Mouse (Mus musculus): ENCODE data around the gene Cdh18.
"Not testable (repeated sequence)": the region's sequence is repeated elsewhere in the genome, so short reads cannot be mapped to it uniquely, and the experiment has no call there.

Cdh18 gene

GRCm38 (mm10) chr15:22898208-22898607, 349.4 kb downstream of the Cdh18 start:
- in situ Hi-C loops (cut with MboI; ENCODE audit: low pct_unique_long_range_greater_than_20kb in 1 of 2, low sequenced_read_pairs in 2 of 2, unreplicated experiment in 1 of 2) = no loop called here

GRCm38 (mm10) chr15:22914444-22914843, 365.6 kb downstream of the Cdh18 start:
- in situ Hi-C loops (cut with MboI; ENCODE audit: low pct_unique_long_range_greater_than_20kb in 1 of 2, low sequenced_read_pairs in 2 of 2, unreplicated experiment in 1 of 2) = no loop called here

GRCm38 (mm10) chr15:22934293-22934692, 385.5 kb downstream of the Cdh18 start:
- in situ Hi-C loops (cut with MboI; ENCODE audit: low pct_unique_long_range_greater_than_20kb in 1 of 2, low sequenced_read_pairs in 2 of 2, unreplicated experiment in 1 of 2) = no loop called here

DNA sequence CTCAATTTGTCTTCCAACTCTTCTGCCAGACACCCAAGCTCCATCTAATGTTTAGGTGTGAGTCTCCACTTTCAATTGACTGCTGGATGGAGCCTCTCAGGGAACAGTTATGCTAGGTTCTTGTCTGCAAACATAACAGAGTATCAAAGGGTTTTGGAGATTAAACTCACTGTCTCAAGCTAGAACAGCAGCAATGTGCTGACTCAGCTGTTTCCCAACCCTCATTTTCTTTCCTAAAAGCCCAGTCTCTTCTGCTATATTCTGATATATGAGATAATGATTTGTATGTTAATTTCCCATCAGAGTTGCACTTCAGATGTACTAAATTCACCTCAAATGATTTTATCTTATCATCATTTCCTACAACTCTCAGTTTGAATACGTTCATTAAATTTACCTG, 398.4 kb downstream of the Cdh18 start:
- in situ Hi-C loops (cut with MboI; ENCODE audit: low pct_unique_long_range_greater_than_20kb in 1 of 2, low sequenced_read_pairs in 2 of 2, unreplicated experiment in 1 of 2) = no loop called here

DNA sequence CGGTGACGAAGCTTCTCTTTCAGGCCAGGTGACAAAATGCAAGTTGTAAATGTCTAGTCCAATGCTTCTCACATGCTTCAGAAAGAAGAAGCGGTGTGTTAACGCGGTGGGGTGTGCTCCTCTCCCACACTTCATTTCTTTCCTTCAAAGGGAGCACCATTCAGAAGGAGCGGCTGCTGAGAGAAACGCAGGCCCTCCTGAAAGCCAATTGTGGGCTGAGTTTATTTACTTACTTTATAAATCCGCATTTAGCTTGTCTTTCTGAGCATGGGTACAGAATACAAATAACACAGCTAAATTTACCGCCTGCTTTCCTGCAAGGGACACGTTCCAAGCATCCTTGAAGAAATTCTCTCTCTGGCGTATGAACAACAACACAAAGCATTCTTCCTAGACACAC, 420.6 kb downstream of the Cdh18 start:
- in situ Hi-C loops (cut with MboI; ENCODE audit: low pct_unique_long_range_greater_than_20kb in 1 of 2, low sequenced_read_pairs in 2 of 2, unreplicated experiment in 1 of 2) = no loop called here

- in situ Hi-C loops (cut with MboI; ENCODE audit: low pct_unique_long_range_greater_than_20kb in 1 of 2, low sequenced_read_pairs in 2 of 2, unreplicated experiment in 1 of 2) = no loop called here
Observed at GRCm38 (mm10) chr15:22980136-22980535, 431.3 kb downstream of the Cdh18 start.

- in situ Hi-C loops (cut with MboI; ENCODE audit: low pct_unique_long_range_greater_than_20kb in 1 of 2, low sequenced_read_pairs in 2 of 2, unreplicated experiment in 1 of 2) = no loop called here
Observed at GRCm38 (mm10) chr15:22984647-22985046, 435.8 kb downstream of the Cdh18 start.

GRCm38 (mm10) chr15:23016680-23017079, 467.9 kb downstream of the Cdh18 start:
- in situ Hi-C loops (cut with MboI; ENCODE audit: low pct_unique_long_range_greater_than_20kb in 1 of 2, low sequenced_read_pairs in 2 of 2, unreplicated experiment in 1 of 2) = no loop called here

DNA sequence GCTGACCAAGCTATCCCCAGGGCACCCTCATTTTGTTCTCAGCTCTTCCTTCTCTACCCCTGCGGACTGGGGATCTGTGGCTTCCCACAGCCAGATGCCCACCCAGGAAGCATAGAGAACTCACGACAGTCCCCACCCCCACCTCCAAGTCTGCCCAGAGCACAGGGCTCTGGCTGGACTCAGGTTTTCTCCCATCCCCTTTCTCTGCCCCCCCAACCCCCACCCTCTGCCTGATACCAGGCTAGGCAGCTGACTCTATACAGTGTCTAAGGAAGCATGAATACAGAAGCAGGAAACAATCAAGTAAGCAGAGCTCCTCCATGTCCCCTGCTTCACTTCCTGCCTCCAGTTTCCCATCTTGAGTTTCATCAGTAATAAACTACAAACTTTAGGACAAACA, 472.3 kb downstream of the Cdh18 start:
- in situ Hi-C loops (cut with MboI; ENCODE audit: low pct_unique_long_range_greater_than_20kb in 1 of 2, low sequenced_read_pairs in 2 of 2, unreplicated experiment in 1 of 2) = no loop called here

DNA sequence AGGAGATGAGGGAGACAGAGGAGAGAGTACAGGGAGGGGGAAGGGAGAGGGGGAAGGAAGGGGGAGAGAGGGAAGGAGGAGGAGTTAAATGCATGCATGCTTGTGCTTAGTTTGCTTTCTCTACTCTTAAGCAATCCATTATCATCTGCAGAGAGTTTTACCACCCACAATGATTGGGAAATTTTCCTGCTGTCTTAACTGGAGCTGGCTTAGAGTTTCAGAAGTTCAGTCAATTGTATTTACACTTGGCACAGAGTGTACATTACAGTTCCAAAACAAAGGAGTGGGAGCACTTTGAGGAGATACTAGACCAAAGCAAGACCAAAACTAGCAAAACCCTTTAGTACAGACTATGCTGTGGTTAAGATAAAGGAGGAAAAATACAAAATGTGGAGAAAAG, 473.8 kb downstream of the Cdh18 start:
- in situ Hi-C loops (cut with MboI; ENCODE audit: low pct_unique_long_range_greater_than_20kb in 1 of 2, low sequenced_read_pairs in 2 of 2, unreplicated experiment in 1 of 2) = no loop called here

GRCm38 (mm10) chr15:23035551-23036207, 486.9 kb downstream of the Cdh18 start:
- in situ Hi-C loops (cut with MboI; ENCODE audit: low pct_unique_long_range_greater_than_20kb in 1 of 2, low sequenced_read_pairs in 2 of 2, unreplicated experiment in 1 of 2) = no loop called here

- in situ Hi-C loops (cut with MboI; ENCODE audit: low pct_unique_long_range_greater_than_20kb in 1 of 2, low sequenced_read_pairs in 2 of 2, unreplicated experiment in 1 of 2) = no loop called here
Observed at GRCm38 (mm10) chr15:23036208-23037065, 487.6 kb downstream of the Cdh18 start.

GRCm38 (mm10) chr15:23037561-23037960, 488.7 kb downstream of the Cdh18 start:
- in situ Hi-C loops (cut with MboI; ENCODE audit: low pct_unique_long_range_greater_than_20kb in 1 of 2, low sequenced_read_pairs in 2 of 2, unreplicated experiment in 1 of 2) = no loop called here

GRCm38 (mm10) chr15:23046127-23046785, 497.4 kb downstream of the Cdh18 start:
- in situ Hi-C loops (cut with MboI; ENCODE audit: low pct_unique_long_range_greater_than_20kb in 1 of 2, low sequenced_read_pairs in 2 of 2, unreplicated experiment in 1 of 2) = no loop called here

- in situ Hi-C loops (cut with MboI; ENCODE audit: low pct_unique_long_range_greater_than_20kb in 1 of 2, low sequenced_read_pairs in 2 of 2, unreplicated experiment in 1 of 2) = no loop called here
Observed at GRCm38 (mm10) chr15:23052006-23052405, 503.2 kb downstream of the Cdh18 start.

DNA sequence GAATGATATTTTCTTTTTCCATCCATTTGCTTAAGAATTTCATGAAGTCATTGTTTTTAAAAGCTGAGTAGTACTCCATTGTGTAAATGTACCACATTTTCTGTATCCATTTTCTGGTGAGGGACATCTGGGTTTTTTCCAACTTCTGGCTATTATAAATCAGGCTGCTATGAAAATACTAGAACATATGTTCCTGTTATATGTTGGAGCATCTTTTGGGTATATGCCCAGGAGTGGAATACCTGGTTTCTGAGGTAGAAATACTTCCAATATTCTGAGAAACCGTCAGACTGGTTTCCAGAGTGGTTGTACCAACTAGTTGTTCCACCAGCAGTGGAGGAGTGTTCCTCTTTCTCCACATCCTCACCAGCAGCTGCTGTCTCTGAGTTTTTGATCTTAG, 536.5 kb downstream of the Cdh18 start:
- in situ Hi-C loops (cut with MboI; ENCODE audit: low pct_unique_long_range_greater_than_20kb in 1 of 2, low sequenced_read_pairs in 2 of 2, unreplicated experiment in 1 of 2) = not testable (repeated sequence)

DNA sequence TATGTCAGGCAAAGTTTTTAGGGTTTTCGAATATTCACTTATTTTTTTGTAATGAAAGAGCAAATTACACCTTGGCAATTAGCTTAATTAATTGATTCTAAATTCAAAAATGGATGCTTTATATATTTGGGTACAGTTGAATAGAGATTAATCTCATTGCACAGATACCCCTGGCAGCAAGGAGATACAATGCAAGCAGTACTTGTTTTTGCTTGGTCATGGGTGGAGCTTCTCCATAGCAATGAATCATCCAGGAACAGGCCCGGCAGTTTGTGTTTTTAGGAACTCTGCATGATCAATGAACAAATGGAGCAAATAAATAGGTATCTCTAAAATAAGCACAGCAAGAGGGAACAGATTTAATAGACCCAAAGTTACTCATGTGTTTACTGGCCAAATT, 538.7 kb downstream of the Cdh18 start:
- in situ Hi-C loops (cut with MboI; ENCODE audit: low pct_unique_long_range_greater_than_20kb in 1 of 2, low sequenced_read_pairs in 2 of 2, unreplicated experiment in 1 of 2) = no loop called here

DNA sequence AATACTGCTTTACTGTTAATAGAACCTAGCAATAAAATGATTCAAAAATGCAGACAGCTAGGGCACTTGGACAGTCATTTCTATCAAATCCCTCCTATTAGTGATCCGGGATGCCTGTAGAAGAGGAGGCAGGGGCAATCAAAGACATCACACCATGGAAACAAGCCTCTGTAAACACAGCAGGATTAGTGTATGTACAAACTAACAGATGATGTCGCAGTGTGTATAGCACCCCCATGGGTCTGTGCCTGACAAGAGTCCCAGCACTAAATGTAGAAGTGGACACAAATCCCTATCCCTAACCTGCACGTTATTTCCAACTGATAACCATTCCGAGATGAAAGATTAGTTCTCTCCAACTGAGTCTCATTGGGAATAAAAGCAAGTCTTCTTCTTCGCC, 547.8 kb downstream of the Cdh18 start:
- in situ Hi-C loops (cut with MboI; ENCODE audit: low pct_unique_long_range_greater_than_20kb in 1 of 2, low sequenced_read_pairs in 2 of 2, unreplicated experiment in 1 of 2) = no loop called here

- in situ Hi-C loops (cut with MboI; ENCODE audit: low pct_unique_long_range_greater_than_20kb in 1 of 2, low sequenced_read_pairs in 2 of 2, unreplicated experiment in 1 of 2) = no loop called here
Observed at GRCm38 (mm10) chr15:23104668-23105380, 556.0 kb downstream of the Cdh18 start.

Measured in mouse embryonic stem cell (cell line).